Mouse (Mus musculus) thymus, adult 18-20 months (tissue): ENCODE data around the gene Kif2a.
"Not testable (repeated sequence)": the region's sequence is repeated elsewhere in the genome, so short reads cannot be mapped to it uniquely, and the experiment has no call there.

Experiments used
- DNase-seq, 2 experiments: peaks; one replicate each; pipeline ENCODE4 v3.0.0; 2022; ENCODE audit warnings: mixed read lengths in 2 of 2

Kif2a gene

DNA sequence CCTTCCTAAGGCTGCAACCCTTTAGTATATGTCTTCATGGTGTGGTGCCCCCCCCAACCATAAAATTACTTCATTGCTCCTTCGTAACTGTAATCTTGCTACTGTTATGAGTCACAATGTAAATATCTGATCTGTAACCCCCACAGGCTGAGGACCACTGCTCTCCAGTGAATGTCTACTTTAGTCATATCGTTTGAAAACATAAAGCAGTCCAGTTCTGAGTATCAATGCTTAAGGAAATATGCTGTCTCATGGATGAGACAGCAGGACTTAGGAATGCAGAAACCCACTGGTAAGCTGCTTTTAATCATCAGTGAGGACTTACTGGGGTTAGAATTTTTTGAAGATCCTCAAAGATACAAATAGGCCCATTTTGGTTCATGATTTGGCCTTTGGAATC lies 2.5 kb downstream of the Kif2a start:
- DNase-seq = no peak

DNA sequence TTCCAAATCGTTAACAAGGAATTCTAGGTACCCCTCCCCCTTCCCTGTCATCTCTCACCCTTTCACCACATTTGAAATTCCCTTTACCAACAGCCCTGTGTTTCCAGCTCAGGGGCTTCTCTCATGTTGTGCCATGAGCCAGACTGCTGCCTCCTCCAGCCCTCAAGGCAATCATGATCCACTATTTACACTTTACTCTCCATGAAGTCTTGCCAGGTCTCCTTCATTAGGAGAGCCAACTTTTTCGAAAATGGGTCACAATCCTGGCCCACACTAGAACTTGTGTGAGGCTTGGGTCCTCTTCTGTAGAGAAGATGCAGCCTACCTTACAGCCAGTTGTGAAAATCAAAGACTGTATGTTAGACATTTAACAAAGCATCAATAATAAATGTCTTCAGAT lies 8.0 kb downstream of the Kif2a start:
- no peak for DNase-seq

DNA sequence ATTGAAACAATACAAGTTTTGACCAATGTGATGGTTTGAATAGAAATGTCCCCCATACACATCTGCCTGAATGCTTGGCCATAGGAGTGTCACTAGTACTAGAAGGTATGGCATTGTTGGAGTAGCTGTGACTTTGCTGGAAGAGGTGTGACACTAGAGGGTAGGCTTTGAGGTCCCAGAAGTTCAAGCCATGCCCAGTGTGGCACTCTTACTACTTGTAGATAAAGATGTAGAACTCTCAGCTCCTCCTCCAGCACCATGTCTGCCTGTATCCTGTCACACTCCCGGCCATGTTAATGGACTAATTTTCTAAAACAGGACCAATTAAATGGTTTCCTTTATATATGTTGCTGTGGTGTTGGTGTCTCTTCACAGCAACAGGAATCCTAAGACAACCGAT lies 10.3 kb downstream of the Kif2a start:
- DNase-seq = no peak

DNA sequence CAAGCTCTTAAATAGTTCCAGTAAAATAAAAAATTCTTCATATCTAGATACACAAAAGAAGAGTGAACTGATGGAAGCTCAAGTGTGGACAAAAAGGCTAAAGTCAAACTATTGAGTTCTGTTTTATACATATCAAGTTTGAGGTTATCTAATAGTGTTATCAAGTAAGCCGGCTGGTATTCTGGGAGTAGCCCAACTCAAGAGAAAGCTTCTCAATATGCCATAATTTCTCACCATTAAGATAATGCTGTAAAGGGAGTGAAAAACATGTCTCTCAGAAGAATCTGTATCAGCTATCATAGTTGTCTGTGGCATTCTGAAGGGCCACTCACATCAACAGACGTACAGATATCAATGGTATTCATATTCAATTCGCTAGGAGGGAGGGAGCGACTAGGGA lies 13.8 kb downstream of the Kif2a start:
- no peak for DNase-seq

DNA sequence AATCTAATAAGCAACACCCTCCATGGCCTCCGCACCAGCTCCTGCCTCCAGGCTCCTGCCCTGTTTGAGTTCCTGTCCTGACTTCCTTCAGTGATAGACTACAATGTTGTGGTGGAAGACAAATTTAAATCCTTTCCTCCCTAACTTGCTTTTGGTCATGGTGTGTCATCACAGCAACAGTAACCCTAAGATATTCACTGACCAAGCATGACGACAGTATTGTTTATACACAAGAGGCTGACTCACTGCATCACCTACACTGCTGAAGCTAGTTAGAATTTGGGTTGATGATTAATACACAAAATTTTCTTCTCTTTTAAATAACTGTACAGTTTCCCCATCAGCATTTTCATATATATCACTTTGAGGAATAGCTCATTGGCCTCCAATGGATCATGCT lies 18.7 kb downstream of the Kif2a start:
- no peak for DNase-seq

DNA sequence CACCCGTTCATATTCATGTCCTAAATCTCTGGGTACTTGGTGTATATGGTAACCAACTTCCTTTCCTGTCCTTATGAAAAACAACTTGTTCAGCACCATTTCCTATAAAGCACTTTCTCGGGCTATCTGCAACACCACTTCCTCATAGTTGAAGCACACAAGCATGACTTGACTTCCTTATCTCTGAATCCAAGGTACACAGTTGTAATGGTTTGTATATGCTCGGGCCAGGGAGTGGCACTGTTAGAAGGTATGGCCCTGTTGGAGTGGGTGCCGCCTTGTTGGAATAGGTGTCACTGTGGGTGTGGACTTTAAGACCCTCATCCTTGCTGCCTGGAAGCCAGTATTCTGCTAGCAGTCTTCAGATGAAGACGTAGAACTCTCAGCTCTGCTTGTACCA lies 23.3 kb downstream of the Kif2a start:
- no peak for DNase-seq

DNA sequence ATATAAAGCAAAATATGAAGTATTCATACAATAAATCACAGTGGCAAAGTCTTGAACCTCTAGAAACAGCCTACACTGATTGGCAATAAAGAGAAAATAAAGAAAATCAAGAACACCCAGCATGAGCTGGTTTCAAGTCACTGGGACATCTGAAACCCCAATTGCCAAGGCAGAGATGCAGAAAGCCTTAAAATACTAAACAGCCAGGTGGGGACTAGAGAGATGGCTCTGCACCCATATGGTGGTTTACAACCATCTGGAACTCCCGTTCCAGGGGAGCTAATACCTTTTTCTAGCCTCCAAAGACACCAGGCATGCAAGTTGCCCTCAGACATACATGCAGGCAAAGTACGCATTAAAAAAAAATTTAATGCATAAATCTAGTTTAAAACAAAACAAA lies 23.9 kb downstream of the Kif2a start:
- no peak for DNase-seq

DNA sequence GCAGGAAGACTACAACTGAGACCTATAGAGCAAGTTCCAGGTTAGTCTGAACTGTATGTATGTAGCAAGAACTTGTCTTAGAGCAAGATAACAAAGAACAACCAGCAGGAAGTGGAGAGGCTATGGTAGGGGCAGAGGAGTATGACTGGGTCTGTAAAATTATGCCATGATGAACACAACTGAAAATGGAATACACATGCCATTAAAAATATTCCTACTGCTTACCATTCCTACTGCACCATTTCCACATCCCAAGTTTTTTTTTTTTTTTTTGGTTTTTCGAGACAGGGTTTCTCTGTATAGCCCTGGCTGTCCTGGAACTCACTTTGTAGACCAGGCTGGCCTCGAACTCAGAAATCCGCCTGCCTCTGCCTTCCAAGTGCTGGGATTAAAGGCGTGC lies 24.4 kb downstream of the Kif2a start:
- DNase-seq = not testable (repeated sequence)

DNA sequence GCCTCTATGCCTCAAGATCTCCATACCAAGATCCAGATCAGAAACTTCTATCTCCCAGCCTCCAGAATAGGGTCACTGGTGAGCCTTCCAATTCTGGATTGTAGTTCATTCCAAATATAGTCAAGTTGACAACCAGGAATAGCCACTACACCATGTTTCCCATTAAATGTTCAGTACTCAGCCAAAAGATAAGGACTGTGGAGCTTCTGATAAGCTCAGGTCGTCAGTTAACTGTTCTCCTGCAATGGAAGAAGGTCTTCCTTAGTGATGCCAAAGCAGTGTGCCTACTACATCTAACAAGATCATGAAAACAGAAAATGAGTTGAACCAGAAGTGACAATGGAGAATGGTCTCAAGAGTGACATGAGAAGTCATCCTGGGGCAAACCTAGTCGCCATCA lies 25.0 kb downstream of the Kif2a start:
- DNase-seq = no peak

DNA sequence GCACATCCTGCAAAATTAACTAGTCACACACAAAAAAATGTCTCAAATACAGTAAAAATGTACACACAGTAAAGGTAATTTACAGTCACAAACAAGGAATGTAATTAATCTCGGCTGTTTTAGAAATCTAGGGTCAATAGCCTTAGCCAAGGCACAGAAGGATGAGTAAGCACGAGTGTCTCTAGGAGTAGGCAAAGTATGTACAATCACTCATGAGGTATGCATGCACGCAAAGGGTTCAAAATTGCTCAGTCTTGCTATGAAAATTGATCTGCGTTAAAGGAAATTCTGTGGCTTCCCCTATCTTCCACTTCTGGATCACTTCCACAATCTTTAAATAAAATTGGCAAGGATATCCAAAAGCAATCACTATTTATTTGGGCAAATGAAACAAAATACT lies 60.4 kb downstream of the Kif2a start:
- DNase-seq = no peak

DNA sequence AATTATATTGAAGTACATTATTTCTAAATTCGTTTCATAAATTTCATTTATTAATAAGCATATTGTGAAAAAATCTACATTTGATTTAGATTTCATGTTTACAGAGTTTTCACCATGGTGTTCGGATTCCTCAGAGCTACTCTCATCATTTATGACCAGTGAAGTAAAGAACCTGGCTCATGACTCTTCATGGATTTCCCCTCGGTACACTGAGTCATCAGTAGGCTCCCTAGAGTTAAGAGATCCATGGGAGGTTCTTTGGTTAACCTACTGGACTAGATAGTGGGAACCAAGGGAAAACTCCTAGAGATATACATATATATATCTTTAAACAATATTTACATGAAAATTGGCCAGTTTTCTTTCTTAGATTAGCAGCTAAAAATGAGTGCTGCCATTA lies 61.4 kb downstream of the Kif2a start:
- DNase-seq = no peak

DNA sequence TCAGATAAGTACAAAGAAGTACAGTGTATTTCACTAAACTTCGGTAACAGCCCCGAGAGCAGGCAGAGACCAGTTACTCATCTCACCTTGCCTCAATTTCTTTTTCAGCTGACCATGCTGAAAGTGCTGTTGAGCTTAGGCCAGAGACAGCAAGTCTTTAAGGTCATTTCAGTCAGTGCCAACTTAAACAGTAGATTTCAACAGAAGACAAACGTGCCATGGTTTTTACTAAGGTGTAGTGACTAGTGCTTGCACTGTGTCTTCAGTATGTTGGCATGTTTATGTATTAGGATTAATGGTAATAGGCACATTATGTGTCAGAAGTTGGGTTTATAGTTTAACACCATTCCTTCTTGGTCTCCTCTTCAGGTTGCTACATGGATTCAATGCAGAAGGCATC lies 63.6 kb downstream of the Kif2a start:
- DNase-seq = no peak

DNA sequence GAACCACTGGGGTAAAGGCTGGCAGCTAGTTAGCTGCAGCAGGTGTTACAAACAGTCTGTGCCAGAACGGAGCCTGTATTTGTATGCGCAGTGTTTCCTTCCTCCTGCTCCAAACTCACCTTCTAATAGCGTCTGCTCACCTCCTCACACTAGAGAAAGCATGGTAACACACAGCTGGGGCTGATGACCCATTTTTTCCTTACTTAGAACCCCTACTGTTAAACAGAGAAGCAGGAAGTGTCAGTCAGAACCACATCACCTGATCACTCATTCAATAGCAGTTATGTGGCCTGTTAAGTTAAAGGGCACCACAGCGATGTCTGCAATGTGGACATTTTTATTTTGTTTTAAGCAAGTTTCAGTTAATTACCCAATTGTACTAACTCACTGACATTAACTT lies 64.4 kb downstream of the Kif2a start:
- DNase-seq = no peak

DNA sequence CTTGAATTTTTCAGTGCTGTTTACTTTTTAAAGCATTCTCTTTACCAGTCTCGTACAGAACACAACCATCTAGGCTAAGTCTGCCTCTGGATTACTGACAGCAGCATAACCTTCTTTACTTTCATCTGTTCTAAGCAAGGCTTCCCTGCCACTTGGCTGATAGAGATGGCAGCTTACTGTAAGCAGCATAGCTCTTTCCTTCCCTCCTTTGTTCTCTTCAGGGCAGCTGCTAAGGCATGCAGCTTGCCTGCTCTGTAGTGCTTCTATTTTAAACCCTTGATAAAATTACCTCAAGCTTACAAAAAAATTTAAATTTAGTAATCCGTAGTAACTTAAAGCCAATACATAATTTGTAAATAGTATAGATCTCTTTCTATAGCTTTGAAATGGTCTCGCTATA lies 67.0 kb downstream of the Kif2a start:
- DNase-seq = no peak

DNA sequence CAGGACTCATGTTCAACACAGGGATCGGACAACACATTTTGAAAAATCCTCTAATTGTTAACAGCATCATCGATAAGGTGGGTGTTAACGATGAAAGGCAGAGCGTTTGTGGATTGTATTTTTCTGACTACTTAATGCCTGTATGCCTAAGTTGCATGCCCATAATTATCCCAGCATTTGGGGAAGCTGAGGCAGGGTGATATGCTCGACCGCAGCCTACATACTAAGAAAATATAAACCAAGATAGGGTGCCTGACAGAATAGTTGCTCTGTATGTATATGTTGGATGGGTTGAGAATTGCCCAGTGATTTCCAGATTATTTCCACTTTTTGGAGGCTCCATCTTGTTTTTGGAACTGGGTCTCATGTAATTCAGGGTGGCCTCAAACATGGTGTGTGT lies 74.3 kb downstream of the Kif2a start:
- DNase-seq = no peak

DNA sequence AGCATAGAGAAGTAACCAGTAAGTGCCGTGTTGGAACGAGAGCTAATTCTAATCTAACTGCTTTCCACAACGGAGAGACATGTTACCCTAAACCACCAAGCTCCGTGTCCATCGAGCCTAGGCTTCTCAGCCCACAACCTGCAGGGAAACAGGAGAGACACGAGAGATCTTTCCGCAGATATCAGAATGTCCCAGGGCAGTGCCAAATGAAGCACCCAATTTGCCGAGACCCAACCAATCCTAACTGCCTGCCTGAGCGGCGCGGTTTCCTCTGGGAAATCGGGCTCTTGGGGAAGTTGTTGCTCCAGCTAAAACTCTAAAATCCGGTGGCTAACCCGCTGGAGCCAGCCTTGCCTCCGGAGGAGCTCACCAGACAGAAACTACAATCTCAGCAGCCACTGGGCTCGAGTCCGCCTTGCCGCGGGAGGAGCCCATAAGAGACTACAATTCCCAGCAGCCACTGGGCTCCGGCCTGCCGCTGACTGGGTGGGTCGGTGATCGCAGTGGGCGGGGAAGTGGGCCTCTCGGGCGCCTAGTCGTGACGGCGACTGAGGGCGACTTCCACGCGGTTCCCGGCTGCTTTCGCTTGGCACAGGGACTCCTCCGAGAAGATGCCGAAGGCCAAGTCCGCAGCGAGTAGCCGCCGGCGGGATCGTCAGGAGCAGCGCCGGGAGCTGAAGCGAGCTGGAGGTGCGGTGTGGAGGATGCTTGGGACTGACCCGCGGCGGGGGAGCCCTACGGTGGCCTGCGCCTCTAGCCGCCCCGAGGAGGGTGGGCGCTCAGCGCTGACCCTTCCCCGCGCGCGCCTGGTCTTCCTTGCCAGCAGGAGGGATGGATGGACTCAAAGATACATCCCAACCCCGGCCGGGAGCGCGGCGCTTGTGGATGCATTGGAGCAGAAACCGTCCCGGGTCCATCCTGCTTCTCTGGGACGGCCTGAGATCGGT lies 75.1 kb downstream of the Kif2a start, which contains the start of gene Dimt1:
Dimt1 (plus strand) TSS at position 534 of the 947 bp plus-strand sequence.
- peak; percentile 91 for DNase-seq

DNA sequence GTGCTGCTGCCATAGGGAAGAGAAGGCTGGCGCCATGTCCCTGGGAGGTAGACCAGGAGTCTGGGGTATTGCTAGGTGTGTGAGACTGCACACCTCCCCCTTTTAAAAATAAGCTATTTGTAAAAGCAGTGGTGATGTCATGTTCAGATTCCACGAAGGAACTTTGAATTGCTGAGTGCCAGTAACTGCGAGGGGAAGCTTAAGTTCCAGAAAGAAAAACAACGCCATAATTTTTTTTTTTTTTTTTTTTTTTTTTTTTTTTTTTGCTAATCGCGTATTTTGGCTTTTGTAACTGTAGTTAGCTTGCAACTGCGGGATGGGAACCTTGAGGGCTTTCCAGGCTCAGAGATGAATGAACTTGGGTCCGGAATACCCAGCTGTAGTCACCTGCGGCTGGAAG lies 76.4 kb downstream of the Kif2a start:
- DNase-seq = no peak

DNA sequence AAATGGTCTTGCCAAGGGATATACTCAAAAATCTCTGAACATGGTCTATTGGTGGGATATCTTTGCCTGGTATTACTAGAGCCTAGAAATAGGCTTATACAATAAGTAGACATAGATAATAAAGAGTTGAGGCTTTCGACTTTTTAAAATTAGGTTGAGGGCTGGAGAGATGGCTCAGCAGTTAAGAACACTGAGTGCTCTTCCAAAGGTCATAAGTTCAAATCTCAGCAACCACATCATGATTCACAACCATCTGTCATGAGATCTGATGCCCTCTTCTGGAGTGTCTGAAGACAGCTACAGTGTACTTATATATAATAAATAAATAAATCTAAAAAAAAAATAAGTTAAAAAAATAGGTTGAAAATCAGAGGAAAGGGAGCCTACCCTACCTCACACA lies 79.2 kb downstream of the Kif2a start:
- no peak for DNase-seq

DNA sequence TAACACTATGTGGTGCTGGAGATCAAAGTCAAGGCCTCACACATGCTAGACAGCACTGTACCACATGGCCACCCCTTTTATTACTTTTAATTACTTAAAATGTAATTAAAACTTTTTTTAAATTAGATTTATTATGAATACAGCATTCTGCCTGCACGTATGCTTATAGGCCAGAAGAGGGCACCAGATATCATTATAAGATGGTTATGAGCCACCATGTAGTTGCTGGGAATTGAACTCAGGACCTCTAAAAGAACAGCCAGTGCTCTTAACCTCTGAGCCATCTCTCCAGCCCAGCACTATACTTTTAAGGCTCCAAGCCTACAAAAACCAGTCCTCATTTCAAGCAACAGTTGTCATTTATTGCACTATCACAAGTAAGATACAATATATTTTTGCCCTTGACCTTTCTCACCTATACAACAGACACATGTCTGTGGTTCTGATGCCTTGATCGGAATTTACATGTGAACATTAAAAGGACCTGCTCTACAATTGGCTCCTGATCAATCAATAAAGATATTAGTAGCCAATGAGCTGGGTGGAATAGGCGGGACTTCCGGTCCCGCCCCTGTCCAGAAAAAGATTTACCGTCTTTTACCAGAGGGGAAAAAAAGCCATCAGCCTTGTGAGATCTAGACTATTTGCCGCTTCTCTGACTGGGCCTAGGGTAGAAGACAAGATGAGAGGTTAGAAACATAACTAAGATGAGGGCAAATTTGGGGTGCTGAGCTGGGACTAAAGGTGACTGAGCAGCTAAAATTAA lies 80.5 kb downstream of the Kif2a start:
- DNase-seq = no peak

DNA sequence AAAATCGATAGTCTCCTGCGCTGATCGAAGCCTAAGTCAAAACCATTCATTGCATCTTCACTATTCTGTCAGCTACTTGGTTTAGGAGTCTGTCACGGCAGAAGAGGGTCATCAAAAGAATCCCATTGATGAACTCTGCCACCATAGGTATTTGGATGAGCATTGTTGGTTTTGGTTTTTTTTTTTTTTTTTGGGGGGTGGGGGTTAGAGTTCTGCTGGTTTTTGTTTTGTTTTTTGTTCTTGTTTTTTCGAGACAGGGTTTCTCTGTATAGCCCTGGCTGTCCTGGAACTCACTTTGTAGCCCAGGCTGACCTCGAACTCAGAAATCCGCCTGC lies 84.8 kb downstream of the Kif2a start:
- DNase-seq = no peak

DNA sequence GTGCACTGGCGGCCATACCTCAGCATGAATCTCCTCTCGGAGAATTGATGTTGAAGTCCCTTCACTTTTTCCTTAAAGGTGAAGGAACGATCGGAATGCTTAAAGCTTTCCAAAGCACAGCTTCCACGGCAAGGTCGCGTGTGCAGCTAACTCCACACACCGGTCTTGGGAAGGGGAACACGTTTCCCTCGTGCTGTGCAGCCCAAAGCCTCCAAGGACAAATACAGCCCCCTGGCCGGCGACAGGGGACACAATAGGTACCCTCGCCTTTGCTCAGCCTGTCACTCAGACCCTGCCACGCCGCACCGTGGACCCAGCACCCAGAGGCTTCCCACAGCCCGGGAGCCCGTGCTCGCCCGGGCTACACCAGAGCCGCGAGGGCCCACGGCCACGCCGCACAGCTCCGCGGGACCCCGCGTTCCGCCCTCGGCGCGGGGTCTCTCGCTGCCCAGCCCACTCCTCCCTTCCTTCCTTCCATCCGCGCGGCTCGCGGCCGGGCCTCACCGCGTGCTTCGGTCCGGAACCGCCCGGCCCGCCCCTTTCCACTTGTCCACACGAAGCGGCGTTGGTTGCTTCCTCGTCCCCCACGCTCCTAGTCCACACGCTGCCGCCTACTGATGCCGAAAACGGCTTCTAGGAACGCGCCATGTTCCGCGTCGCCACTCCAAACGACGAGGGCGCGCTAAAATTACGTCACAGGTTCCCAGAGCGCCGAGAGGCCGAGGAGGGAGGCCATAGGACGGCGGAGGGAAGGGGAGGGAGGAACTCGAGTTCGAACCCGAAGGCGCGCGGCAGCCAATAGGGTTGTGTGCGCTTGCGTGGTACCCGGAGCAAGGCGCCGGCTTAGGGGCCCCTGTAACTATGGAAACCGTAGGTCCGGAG lies 85.4 kb downstream of the Kif2a start, which contains the start of gene Ipo11:
Ipo11 (minus strand) TSS at position 703 of the 882 bp plus-strand sequence.
- peak; percentile 72 to 81 for DNase-seq

DNA sequence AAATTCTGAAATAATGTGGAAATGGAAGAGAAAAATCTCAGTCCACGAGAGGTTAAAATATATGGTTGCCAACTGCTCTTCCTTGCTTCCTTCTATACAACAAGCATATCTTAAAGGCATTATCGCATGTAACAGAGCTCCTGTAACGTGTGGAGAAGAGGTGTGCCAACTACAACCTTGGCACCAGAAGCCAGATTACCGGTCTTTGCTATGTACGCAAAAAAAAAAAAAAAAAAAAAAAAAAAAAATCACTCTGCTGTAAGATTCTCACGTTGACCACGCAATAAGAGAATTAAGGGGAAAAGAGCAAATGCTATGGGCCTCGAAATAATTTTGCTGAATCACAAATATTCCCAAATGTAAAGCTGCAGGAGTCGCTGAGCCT lies 86.1 kb downstream of the Kif2a start:
- no peak for DNase-seq

DNA sequence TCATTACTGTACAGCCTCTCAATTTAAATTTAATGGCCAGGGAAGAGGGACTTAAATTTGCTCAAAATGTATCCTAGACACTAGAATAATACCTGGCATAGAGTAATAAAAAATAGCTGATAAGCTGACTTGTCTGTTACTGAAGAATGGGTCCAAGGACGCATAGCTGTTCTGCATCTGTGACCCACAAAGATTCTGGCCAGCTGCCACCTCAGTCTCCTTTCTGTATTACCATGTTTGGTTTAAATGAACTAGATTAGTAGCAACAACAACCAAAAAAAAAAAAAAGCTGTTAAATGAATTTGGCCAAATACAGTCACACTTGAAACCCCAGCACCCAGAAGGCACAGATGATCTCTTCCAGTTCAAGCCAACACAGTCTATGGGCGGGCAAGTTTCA lies 92.7 kb downstream of the Kif2a start:
- DNase-seq = no peak
